Mouse (Mus musculus) lung, postnatal 0 days (tissue): ENCODE measurements at regions not wholly inside any gene's neighbourhood (a gene's known extent, or its start where the extent isn't known, plus 50 kb on each side); places are given as distances from the start of the nearest gene placed in this dataset.

ENCODE experiments used
- CTCF ChIP-seq: IDR thresholded peaks from 2 replicates; pipeline ENCODE4 v1.5.1; 2016; ENCODE audit warnings: antibody characterized with exemption, mild to moderate bottlenecking
- EP300 ChIP-seq: IDR thresholded peaks from 2 replicates; pipeline ENCODE4 v1.6.1; 2016; ENCODE audit warnings: antibody characterized with exemption, mild to moderate bottlenecking, control low read depth

DNA sequence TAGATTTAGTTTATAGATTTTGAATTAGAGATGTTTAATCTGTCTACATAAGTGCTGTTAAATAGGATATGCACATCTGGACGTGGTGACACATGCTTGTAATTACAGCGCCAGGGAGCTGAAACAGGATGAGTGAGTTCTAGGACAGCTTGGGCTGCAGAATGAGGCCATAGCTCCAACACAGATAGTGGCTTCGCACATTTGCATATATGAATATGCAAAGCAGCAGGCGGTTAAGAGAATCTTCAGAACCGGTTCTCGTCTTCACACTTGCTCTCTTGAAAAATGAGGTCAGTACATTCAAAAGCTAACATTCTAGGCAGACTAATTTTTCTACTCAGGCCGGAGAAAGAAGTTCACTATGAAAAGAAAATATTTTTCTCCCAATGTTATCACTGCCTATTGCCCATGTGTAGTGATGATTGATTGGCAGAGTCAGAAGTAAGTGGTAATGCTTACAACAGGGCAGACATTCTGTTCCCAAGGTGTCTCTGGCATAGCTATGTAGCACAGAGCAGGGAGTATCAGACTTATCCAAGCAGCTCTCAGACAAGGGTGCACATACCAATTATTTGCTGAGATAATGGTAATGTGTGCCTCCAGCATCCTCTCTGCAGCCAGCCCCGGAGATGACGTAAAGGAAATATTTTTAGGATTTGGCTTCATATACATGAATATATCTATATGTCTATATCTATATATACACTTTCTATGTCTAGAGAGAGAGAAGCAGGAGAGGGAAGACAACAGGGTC lies 178.4 kb downstream of the Sox2 start:
- no peak for TF ChIP-seq EP300
- TF ChIP-seq CTCF: no peak
